12 mouse cellular contexts compared by ENCODE assay signal in genomic region chr15:7978640-7979039, GRCm38 (mm10).
"Had no signal": no experiment of that assay in that cellular context is flagged by ENCODE, and none has a peak within 500 bp of the region (broad histone marks: within the 10 kb centered on the region; RNA-seq: fewer than 3 reads in every experiment).

No protein-coding gene starts in this region.

- H3K27ac ChIP-seq: limb, embryonic 15.5 days; liver, embryonic 12.5 days; midbrain, embryonic 12.5 days; neural tube, embryonic 15.5 days had no signal

- H3K4me3 ChIP-seq: limb, embryonic 15.5 days; liver, embryonic 12.5 days; midbrain, embryonic 12.5 days; neural tube, embryonic 15.5 days had no signal

- DNase-seq: kidney, postnatal 14 days; lung, embryonic 14.5 days; lung, postnatal 10 days; lung, postnatal 4 days; right cerebral cortex, adult 18-20 months; right cerebral cortex, postnatal 25 days; thymus, adult 18-20 months; thymus, postnatal 14 days had no signal

- ATAC-seq: liver, embryonic 12.5 days had no signal

- H3K4me2 ChIP-seq: limb, embryonic 15.5 days; liver, embryonic 12.5 days; lung, embryonic 14.5 days; midbrain, embryonic 12.5 days; neural tube, embryonic 15.5 days had no signal

- H3K4me1 ChIP-seq: limb, embryonic 15.5 days; liver, embryonic 12.5 days; midbrain, embryonic 12.5 days; neural tube, embryonic 15.5 days had no signal

- H3K27me3 ChIP-seq: limb, embryonic 15.5 days; liver, embryonic 12.5 days; midbrain, embryonic 12.5 days; neural tube, embryonic 15.5 days had no signal

- H3K9ac ChIP-seq: limb, embryonic 15.5 days; liver, embryonic 12.5 days; lung, embryonic 14.5 days; midbrain, embryonic 12.5 days; neural tube, embryonic 15.5 days had no signal

- H3K9me3 ChIP-seq: limb, embryonic 15.5 days; liver, embryonic 12.5 days; midbrain, embryonic 12.5 days; neural tube, embryonic 15.5 days had no signal
